Mouse (Mus musculus): ENCODE measurements around the gene Jmjd7.

Jmjd7 gene

DNA sequence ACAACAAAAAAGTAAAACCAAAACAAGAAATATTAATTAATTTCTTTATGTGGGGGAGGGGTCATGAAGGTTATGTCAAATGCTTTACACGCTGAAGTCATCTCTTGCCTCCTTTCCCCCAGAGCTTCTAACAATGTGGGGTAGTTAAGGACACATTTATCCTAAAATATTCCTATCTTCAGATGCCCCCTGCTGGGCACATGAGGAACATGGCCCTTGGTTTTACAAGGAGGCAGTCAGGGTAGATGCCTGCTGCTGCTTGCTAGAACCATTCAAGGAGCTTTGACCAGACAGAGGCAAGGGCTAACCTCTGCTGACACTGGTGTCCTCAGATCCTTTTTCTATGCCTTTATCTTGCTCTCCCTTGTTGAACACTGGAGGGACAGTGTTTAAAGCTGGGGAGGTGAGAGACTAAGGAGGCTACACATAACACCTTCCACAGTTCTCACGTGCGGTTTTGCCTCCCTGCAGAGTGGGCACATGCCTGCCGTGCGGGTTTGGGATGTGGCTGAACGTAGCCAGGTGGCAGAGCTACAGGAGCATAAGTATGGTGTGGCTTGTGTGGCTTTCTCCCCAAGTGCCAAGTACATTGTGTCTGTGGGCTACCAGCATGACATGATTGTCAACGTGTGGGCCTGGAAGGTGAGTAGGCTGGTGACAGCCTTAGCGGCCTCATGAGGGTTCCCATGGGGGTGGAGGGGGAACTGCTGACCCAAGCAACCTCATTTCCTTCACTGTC is 15.7 kb upstream of the Jmjd7 start:
- peak; percentile 45 for DNase-seq (ENCODE audit: extremely low spot score, low spot score)

DNA sequence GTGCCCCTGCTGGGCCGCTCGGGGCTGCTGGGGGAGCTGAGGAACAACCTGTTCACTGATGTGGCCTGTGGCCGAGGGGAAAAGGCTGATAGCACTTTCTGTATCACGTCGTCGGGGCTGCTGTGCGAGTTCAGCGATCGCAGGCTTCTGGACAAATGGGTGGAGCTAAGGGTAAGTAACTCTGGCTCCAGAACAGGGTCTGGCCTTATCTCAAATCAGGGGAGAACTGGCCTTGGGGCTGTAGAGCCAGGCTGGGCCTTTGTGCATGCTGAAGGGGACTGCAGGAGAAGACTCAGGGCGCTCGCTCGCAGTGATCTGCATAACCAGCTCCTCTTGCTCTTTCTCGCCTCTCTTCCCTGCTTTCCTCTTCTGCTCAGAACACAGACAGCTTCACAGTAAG is 14.4 kb upstream of the Jmjd7 start:
- no peak for DNase-seq (ENCODE audit: extremely low spot score, low spot score)

DNA sequence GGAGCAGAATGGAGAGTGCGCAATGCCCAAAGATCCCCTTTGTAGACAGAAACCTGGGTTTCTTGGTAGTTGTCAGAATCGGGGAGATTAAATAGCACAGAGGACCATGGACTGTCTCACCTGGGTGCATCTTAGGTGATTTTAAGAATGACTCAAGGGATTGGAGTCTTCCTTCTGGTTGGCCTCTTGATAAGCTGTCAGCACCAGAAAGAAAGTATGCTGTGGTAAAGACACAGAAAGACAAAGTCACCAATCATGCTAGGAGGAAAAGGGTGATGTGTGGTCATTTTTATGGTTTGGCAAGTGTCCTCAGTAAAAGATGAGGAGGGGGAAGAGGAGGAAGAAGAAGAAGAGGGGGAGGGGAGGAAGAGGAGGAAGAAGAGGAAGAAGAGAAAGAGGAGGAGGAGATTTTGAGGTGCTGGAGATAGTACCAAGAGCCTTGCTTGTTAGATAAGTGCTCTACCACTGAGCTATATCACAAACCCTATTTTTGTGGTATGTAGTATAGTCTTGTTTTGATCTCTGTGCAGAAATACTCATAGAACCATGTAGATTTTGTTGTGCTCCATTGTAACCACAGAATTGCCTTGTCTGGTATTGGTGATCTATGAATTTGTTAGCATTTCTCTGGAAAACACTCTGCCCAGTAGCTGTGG is 13.3 kb upstream of the Jmjd7 start:
- DNase-seq (ENCODE audit: extremely low spot score, low spot score), result no peak

GRCm38 (mm10) chr2:120015882-120016281 is 11.4 kb upstream of the Jmjd7 start:
- no peak for DNase-seq (ENCODE audit: extremely low spot score, low spot score)

DNA sequence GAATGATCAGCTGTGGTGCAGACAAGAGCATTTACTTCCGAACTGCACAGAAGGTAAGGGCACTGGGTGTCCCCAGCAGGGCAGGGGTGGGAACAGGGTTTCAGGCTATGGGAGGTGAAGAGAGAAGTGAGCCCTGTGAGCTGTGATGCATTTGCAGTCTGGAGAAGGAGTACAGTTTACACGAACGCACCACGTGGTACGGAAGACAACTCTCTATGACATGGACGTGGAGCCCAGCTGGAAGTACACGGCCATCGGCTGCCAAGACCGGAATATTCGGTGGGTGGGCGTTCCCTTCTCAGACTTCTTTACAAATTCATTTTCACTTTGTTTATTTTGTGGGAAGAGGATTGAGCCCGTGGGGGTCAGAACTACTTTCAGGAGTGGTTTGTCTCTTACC is 9.7 kb upstream of the Jmjd7 start:
- DNase-seq (ENCODE audit: extremely low spot score, low spot score), result no peak

- DNase-seq (ENCODE audit: extremely low spot score, low spot score), result no peak
Measured at GRCm38 (mm10) chr2:120024337-120024736, 2.9 kb upstream of the Jmjd7 start.

DNA sequence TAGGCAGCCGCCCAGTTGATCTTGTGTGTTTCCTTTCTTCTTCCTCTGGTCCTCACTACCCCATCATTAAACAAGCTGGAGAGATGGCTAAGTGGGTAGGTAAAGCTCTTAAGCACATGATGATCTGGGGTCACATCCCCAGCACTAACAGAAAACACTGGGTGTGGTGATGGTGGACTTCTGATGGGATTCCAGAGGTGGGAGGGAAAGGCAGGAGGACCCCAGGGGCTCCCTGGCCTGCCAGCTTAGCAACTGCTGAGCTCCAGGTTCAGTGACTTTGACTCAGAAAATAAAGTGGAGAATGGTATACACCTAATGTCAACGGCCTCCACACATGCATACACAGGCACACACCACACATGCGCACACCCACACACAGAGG is 658 bp downstream of the Jmjd7 start:
- DNase-seq (ENCODE audit: extremely low spot score, low spot score), result no peak

GRCm38 (mm10) chr2:120030380-120030779 is 3.1 kb downstream of the Jmjd7 start:
- DNase-seq (ENCODE audit: extremely low spot score, low spot score), result no peak

DNA sequence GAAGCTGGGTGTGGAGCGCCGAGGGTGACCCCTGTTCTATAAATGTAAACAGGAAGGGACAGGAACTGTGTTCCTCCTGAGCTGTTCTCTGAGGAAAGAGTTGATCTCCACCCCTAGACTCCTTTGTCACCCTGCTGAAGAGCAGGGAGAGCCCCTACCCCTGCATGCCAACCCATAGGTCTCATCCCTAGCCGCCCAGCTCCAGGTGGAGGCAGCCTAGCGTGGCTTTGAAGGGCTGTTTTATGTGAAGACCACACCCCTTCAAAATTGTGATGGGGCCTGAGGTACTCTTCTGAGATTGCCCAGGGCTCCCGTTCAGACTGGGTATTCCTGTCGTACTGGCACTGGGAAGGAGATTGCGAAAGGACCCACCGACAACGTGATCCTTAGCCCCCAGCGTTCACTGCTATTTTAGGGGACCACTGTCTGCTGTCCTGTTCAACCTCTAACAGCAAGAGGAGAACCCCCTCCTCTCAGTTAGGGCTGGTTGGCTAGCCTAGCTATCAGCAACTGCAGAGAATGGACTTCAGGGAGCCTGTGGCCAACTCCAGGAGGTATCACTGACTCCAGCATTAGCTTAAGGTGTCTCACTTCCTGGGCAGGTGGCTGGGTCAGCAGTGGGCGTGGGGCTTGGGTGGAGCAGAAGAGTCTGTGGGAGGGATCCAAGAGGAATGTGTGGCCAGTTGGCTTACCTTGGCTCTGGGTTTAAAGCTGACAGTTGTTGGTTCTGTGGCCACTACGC is 5.6 kb downstream of the Jmjd7 start, which contains the start of gene Pla2g4b:
TSS of gene Pla2g4b (plus strand) at position 692 of the 742 bp plus-strand sequence.
- no peak for DNase-seq (ENCODE audit: extremely low spot score, low spot score)

DNA sequence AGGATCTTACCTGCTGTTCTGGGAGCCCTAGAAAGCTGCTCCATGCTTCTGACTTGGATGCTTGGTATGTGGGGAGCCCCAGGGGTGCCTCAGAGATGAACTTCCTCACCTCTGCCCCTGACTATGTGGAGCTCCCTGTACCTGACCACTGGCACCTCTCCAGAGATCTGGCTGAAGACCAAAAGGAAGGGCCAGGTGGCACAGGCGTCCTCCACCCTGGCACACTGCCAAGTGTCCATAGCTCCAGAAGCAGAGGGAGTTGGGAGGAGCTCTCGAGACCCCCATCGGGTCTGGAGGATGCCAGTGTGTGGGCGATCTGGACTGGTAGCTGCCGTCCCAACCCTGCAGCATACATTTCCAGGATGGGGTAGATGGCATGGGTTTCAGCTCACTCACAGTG is 6.4 kb downstream of the Jmjd7 start:
- DNase-seq (ENCODE audit: extremely low spot score, low spot score), result no peak

- no peak for DNase-seq (ENCODE audit: extremely low spot score, low spot score)
Measured at GRCm38 (mm10) chr2:120037744-120038143, 10.5 kb downstream of the Jmjd7 start.

DNA sequence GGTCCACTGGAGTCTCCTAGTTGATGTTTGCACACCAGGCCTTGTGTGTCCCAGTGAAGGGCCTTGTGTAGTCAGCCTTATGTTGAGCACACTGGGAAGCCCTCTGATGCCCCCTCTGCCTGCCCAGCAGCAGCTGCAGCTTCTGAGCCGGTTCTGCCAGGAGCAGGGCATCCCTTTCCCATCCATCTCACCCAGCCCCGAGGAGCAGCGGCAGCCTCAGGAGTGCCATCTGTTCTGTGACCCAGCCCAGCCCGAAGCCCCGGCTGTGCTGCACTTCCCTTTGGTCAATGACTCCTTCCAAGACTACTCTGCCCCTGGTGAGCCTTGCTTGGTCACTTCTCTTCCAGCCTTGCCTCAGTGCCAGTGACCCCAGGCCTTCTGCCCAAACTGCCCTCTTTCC is 13.7 kb downstream of the Jmjd7 start:
- no peak for DNase-seq (ENCODE audit: extremely low spot score, low spot score)

DNA sequence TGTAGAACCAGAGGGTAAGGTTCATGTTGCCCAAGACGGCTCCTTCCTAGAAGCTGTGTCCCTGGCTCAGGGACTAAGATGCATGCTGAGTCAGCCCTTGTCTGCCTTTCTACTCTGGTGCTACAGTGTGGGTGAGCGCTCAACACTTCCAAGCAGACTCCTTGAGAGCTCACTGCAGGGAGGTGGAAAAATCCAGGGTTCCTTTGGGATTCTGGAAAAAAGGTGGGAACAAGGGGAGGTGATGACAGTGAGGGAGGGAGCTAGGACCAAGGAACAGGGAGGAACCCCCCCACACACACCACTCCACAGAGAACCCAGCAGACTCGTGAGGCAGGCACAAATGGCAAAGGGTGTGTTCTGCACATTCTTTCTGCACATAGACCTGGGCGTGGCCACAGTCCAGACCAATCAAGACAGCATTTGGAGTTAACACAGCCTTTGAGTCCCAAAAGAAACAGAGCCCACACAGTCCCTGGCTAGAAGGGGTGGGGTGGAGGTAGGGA is 16.9 kb downstream of the Jmjd7 start:
- no peak for DNase-seq (ENCODE audit: extremely low spot score, low spot score)

DNA sequence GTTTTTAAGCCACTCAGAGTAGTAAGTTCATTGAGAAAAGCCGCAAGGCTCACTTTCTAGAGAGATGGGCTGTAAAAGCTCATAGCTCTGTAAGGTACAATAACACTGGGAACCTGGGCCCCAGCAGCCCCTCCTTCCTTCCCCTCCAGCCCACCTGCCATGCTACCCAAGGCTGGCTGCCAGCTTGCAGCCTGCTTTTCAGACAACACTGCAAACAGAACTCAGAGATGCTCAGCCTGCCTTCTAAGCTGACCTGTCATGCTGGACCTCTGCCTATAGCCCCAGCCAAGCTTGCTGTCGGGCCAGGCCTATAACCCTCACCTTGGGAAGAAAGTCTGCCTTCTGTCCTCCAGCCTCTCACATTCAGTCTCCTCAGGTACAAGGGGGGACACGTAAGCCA is 17.4 kb downstream of the Jmjd7 start:
- DNase-seq (ENCODE audit: extremely low spot score, low spot score), result no peak

GRCm38 (mm10) chr2:120046486-120047310 is 19.4 kb downstream of the Jmjd7 start:
- DNase-seq (ENCODE audit: extremely low spot score, low spot score), result no peak

DNA sequence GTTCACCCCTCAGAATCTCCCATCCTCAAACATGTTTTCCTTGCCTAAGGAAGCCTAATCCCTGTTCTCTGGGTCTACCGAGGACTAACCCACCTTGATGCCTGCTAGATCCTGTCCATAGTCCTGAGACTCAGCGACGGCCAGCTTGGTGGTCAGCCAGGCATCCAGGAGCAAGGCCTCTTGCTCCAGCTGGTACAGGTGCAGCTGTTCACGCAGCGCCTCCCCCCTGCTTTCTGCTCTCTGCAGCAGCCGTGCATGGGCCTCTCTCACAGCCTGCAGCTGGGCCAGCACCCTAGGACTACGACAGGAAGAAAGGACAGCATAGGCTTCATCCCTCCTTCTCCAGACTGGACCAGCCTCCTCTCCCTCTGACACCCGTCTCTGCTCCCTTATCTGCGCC is 20.9 kb downstream of the Jmjd7 start:
- no peak for DNase-seq (ENCODE audit: extremely low spot score, low spot score)

DNA sequence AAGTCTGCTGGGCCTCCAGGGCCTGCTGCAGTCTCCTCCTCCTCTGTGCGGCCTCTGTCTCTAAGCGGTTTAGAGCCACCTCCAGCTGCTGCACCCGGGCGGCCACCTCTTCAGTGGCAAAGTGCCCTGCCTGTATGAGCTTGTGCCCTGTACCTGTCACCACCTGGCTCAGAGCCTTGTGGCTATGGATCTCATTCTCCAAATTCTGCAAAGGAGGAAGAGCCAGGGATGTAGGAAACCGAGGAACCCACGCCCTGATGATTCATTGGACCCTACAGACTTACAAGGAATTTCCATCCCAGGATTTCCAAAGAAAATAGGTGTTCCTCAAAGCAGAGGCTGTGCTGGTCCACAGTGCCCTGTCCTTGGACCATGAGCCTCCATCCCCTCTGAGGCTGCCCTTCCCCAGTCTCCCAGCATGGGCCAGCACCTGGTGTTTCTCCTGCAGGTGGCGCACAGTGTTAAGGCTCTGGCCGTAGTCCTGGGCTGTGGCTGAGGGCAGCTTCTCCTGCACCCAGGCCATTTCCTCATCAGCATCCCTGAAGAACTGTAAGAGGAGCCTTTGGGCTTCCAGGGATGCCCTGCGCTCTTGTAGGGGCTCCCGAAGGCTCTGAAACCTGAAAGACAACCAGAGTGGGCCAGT is 22.5 kb downstream of the Jmjd7 start:
- DNase-seq (ENCODE audit: extremely low spot score, low spot score), result peak; percentile 33

DNA sequence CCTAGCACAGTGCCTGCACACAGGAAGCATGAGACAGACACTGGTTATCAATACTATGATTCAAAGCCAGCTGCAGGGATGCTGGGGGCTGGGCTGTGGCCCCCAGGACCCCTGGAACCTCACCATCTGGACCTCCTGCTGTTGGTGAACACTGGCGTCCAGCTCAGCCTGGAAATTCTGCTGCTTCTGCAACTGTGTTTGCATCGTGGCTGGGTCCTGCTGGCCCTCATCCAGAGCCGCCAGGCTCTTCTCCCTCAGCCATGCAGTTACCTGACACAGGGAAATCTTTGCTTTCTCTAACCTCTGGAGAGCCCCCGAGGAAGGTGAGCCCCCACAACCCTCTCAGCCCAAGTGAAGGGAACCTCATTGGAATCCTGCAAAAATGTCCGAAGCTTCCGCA is 24.1 kb downstream of the Jmjd7 start:
- no peak for DNase-seq (ENCODE audit: extremely low spot score, low spot score)

GRCm38 (mm10) chr2:120054771-120055552 is 27.7 kb downstream of the Jmjd7 start:
- DNase-seq (ENCODE audit: extremely low spot score, low spot score), result no peak

DNA sequence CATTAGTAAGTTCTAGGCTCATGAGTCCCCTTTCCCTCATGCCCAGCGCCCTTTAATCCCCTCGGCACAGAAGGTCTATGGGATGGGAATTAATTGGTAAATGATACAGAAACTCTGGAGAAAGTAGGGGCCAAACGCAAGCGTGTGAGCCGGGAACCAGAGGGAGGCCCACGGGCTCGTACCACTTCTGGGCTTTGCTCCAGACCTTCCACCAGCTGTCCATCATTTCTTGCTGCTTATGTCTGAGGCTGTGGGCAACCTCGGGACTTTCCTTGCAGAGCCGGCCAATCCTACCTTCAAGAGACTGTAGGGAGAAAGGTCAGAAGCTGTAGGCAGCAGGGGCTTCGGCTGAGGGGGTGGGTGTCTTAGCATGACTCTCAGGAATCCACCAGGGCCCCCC is 28.6 kb downstream of the Jmjd7 start:
- DNase-seq (ENCODE audit: extremely low spot score, low spot score), result no peak

Measured in neural tube, embryonic 10.5 days (tissue).